Mouse (Mus musculus) heart, embryonic 14.5 days (tissue): ENCODE data around the gene Tmem100. TPM values are rescaled to one million over a fixed set of nuclear protein-coding genes. Genes with fewer than 3 reads are reported as not detected.

Experiments used
- ATAC-seq: fragments of 200-750 bp; cut with Nextera tagmentation; 2 replicates; pipeline ENCODE4 v1.8.0; 2017; ENCODE audit warnings: low read depth, moderate TSS enrichment; ENCODE audit not compliant: insufficient number of reproducible peaks, insufficient read depth, low FRiP score
- H3K27ac ChIP-seq, 2 experiments: fragments of 200-500 bp in 1 of 2; fragments of 300-500 bp in 1 of 2; sonication (generic) in 1 of 2; replicated peaks in 1 of 2; 2 replicates each; pipeline ENCODE4 v1.5.1; 2012 to 2014; ENCODE audit warnings: low read depth in 2 of 2, low read length in 2 of 2, control low read depth in 1 of 2, mild to moderate bottlenecking in 1 of 2, mixed read lengths in 1 of 2; ENCODE audit not compliant: control insufficient read depth in 1 of 2, insufficient read depth in 1 of 2
- H3K27me3 ChIP-seq: fragments of 300-500 bp; sonication (generic); 2 replicates; pipeline ENCODE4 v1.6.1; 2014; ENCODE audit warnings: mild to moderate bottlenecking, low read length, control low read depth; ENCODE audit not compliant: control insufficient read depth, insufficient read depth
- H3K36me3 ChIP-seq: fragments of 300-500 bp; sonication (generic); 2 replicates; pipeline ENCODE4 v1.6.1; 2014; ENCODE audit warnings: mild to moderate bottlenecking, control low read depth, low read length, mixed read lengths; ENCODE audit not compliant: control insufficient read depth, insufficient read depth
- H3K4me1 ChIP-seq, 2 experiments: fragments of 200-500 bp in 1 of 2; fragments of 300-500 bp in 1 of 2; sonication (generic) in 1 of 2; 2 replicates each; pipeline ENCODE4 v1.6.1; 2012 to 2014; ENCODE audit warnings: low read length in 2 of 2, control low read depth in 1 of 2, mixed read lengths in 1 of 2; ENCODE audit not compliant: control insufficient read depth in 2 of 2, insufficient read depth in 2 of 2
- H3K4me2 ChIP-seq: fragments of 300-500 bp; sonication (generic); 2 replicates; pipeline ENCODE4 v1.6.1; 2014; ENCODE audit warnings: mild to moderate bottlenecking, low read length
- H3K4me3 ChIP-seq, 2 experiments: fragments of 200-500 bp in 1 of 2; fragments of 300-500 bp in 1 of 2; sonication (generic) in 1 of 2; 2 replicates each; pipeline ENCODE4 v1.5.1; 2012 to 2014; ENCODE audit warnings: low read length in 2 of 2, mild to moderate bottlenecking in 2 of 2, control low read depth in 1 of 2, low read depth in 1 of 2, moderate library complexity in 1 of 2; ENCODE audit not compliant: control insufficient read depth in 1 of 2, insufficient read depth in 1 of 2
- H3K9ac ChIP-seq: fragments of 300-500 bp; sonication (generic); 2 replicates; pipeline ENCODE4 v1.6.1; 2014; ENCODE audit warnings: mild to moderate bottlenecking, low read length
- H3K9me3 ChIP-seq: fragments of 300-500 bp; sonication (generic); 2 replicates; pipeline ENCODE4 v1.6.1; 2016; ENCODE audit warnings: low read length, control low read depth; ENCODE audit not compliant: control insufficient read depth
- whole genome bisulfite sequencing: fragments of 180-500 bp; shearing (Covaris S2); extraction: QIAGEN DNeasy Blood & Tissue Kit; methylation state at CpG from one replicate; pipeline ENCODE4 v1.1.7; 2014; 5-methylcytosine and 5-hydroxymethylcytosine counted together
- polyA plus RNA-seq: library from polyadenylated mRNA; unstranded; fragments of >200 nt; fragmentation: Nextera tagmentation; extraction: Ambion mirVana; gene quantifications from 2 replicates; pipeline ENCODE4 v1.2.1, GENCODE M21; 2014

Tmem100 gene
- polyA plus RNA-seq, 1 experiment from 2014 or later = 14.8 TPM

DNA sequence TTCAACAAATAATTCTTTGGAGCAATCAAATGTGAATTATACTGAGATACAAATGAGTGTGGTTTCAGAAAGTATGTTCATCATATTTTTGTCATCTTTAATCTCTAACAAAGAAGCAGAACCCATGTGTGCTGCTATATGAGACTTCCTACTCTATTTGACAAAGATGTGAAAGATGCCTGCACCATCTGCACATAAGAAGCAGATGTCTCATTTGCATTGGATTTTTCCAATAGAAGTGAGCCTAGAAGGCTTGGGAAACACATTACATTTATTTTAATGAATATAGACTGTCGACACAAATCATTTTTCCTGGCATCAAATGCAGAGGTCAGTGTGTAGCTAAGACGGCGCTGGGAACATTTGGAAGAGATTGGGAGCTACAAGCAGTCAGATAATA lies 52.9 kb downstream of the Tmem100 start:
- ATAC-seq = no peak
- H3K36me3 ChIP-seq = no peaks in the 10 kb centered on the region

DNA sequence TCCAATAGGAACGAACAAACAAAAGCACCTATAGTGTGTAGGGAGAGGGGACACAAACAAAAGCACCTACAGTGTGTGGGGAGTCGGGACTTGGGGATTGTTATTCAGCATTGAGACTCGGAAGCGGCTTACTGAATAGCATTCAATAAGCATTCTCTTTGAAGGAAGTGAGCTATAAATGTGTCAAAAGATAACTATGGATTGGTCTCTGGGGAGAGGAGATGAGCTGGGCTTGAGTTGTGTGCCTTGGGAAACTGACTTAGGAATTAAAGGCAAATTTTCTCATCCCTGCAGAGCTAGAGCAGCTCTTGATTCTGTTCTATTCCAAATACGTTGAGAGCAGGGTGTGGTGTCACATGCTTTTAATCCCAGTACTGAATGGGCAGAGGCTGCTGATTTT lies 54.0 kb downstream of the Tmem100 start:
- Histone ChIP-seq H3K9ac (no peak overlapping the region), H3K4me1 (peaks cover 0 to 2% of the 10 kb centered on the region in 2 experiments; a peak in 2 of 4 replicates), H3K9me3 (no peaks in the 10 kb centered on the region), H3K36me3 (no peaks in the 10 kb centered on the region), H3K4me3 (no peak overlapping the region), H3K4me2 (no peak overlapping the region), H3K27me3 (no peaks in the 10 kb centered on the region), H3K27ac (no peak overlapping the region)
- no peak for ATAC-seq
- WGBS = 66% methylated on average over 5 of the region's 5 CpGs

More for the DNA sequence above, 52.9 kb downstream of the Tmem100 start:
- Histone ChIP-seq H3K4me3 (no peak overlapping the region), H3K4me2 (no peak overlapping the region), H3K9ac (no peak overlapping the region), H3K27ac (no peak overlapping the region), H3K27me3 (no peaks in the 10 kb centered on the region), H3K4me1 (peaks cover 0 to 2% of the 10 kb centered on the region in 2 experiments; a peak in 2 of 4 replicates), H3K9me3 (no peaks in the 10 kb centered on the region)
- 81% methylated on average over 3 of the region's 3 CpGs for WGBS

Other genes starting within 250 kb of the Tmem100 start
- gene Pctp, start 27.5 kb upstream of the Tmem100 start, polyA plus RNA-seq = 6.3 and 6.5 TPM in 2 replicates
- 56.4 and 61.0 TPM in 2 replicates for gene Gm45716, start 157.3 kb downstream of the Tmem100 start, polyA plus RNA-seq
- gene Mmd, start 219.1 kb downstream of the Tmem100 start, polyA plus RNA-seq = 68.8 and 71.9 TPM in 2 replicates